Mouse (Mus musculus) kidney, adult 2 months (tissue): ENCODE results near the gene Oog2. TPM values are rescaled to one million over a fixed set of nuclear protein-coding genes. Genes with fewer than 3 reads are reported as not detected.
"Not testable (repeated sequence)": the region's sequence is repeated elsewhere in the genome, so short reads cannot be mapped to it uniquely, and the experiment has no call there.

Source experiments
- DNase-seq: peaks from one replicate; pipeline ENCODE4 v3.0.0; 2021
- H3K27ac ChIP-seq: fragments of 200-500 bp; 2 replicates; pipeline ENCODE4 v1.5.1; 2012; ENCODE audit warnings: low read depth, low read length, control low read depth, inconsistent platforms; ENCODE audit not compliant: insufficient read depth
- H3K27me3 ChIP-seq: fragments of 200-500 bp; replicated peaks from 2 replicates; pipeline ENCODE4 v1.6.1; 2012; ENCODE audit warnings: mild to moderate bottlenecking, moderate library complexity, low read length, inconsistent platforms; ENCODE audit not compliant: control insufficient read depth, insufficient read depth
- H3K36me3 ChIP-seq: fragments of 200-500 bp; 2 replicates; pipeline ENCODE4 v1.6.1; 2012; ENCODE audit warnings: mild to moderate bottlenecking, moderate library complexity, low read length, inconsistent platforms; ENCODE audit not compliant: control insufficient read depth, insufficient read depth
- H3K4me1 ChIP-seq: fragments of 200-500 bp; 2 replicates; pipeline ENCODE4 v1.6.1; 2011; ENCODE audit warnings: low read length; ENCODE audit not compliant: control insufficient read depth, insufficient read depth
- H3K4me3 ChIP-seq: fragments of 200-500 bp; 2 replicates; pipeline ENCODE4 v1.5.1; 2011; ENCODE audit warnings: mild to moderate bottlenecking, low read depth, low read length, control low read depth; ENCODE audit not compliant: insufficient read depth
- CTCF ChIP-seq: fragments of 200-500 bp; conservative IDR thresholded peaks from 2 replicates; pipeline ENCODE4 v1.5.1; 2011; ENCODE audit warnings: low read depth, mild to moderate bottlenecking, control low read depth, low read length, moderate library complexity, mixed read lengths; ENCODE audit not compliant: insufficient read depth, insufficient read length
- POLR2A ChIP-seq: fragments of 200-500 bp; IDR thresholded peaks from one replicate; pipeline ENCODE4 v1.6.1; 2011; ENCODE audit warnings: low read depth, low read length, control low read depth
- WGBS: fragments of 180-500 bp; shearing (Covaris S2); methylation state at CpG from one replicate; pipeline ENCODE4 v1.1.7; 2018; 5-methylcytosine and 5-hydroxymethylcytosine counted together
- polyA plus RNA-seq: library from polyadenylated mRNA; depleted of rRNA; stranded (reverse); fragments of >200 nt; gene quantifications from 2 replicates; pipeline ENCODE4 v1.2.3, GENCODE M21; 2012; rRNA removed

Gene Oog2
- not detected in 2 replicates for polyA plus RNA-seq

GRCm38 (mm10) chr4:144190419-144190818, at the start of gene Oog2:
Gene Oog2 (plus strand): TSS chr4:144190719.
- Histone ChIP-seq H3K36me3 (no peaks in the 10 kb centered on the region), H3K27me3 (no peaks in the 10 kb centered on the region), H3K27ac (no peak within 1 kb of the TSS), H3K4me1 (no peaks in the 10 kb centered on the region), H3K4me3 (no peak within 1 kb of the TSS)
- no peak for TF ChIP-seq POLR2A
- DNase-seq = no peak
- 43% methylated on average over 1 of the region's 1 CpGs for WGBS

- no peaks in the 10 kb centered on the region for H3K4me1 ChIP-seq
- no peaks in the 10 kb centered on the region for H3K27me3 ChIP-seq
- H3K4me3 ChIP-seq = no peak within 1 kb of the TSS
- no peak within 1 kb of the TSS for H3K27ac ChIP-seq
- DNase-seq = no peak
- H3K36me3 ChIP-seq = no peaks in the 10 kb centered on the region
- TF ChIP-seq POLR2A (no peak), CTCF (no peak)
- WGBS = 82% methylated on average over 1 of the region's 1 CpGs
Observed at GRCm38 (mm10) chr4:144162563-144162962, 28.0 kb upstream of the Oog2 start, which contains the start of gene Oog3. Gene Oog3 (minus strand): TSS chr4:144162663.

- H3K27me3 ChIP-seq, H3K27ac ChIP-seq, H3K36me3 ChIP-seq, H3K4me3 ChIP-seq, H3K4me1 ChIP-seq, DNase-seq: not testable (repeated sequence)
- 63% methylated on average over 1 of the region's 1 CpGs for WGBS
Observed at GRCm38 (mm10) chr4:144213218-144213617, 22.7 kb downstream of the Oog2 start, which contains the start of gene C87977. Gene C87977 (minus strand): TSS chr4:144213318.

Other genes starting within 250 kb of the Oog2 start
- gene Pramef25, start 239.7 kb upstream of the Oog2 start, polyA plus RNA-seq = not detected in 2 replicates
- not detected in 2 replicates for gene Gm13101, start 223.8 kb upstream of the Oog2 start, polyA plus RNA-seq
- not detected in 2 replicates for gene Pramef17, start 196.3 kb upstream of the Oog2 start, polyA plus RNA-seq
- not detected in 2 replicates for gene Pramel4, start 131.6 kb upstream of the Oog2 start, polyA plus RNA-seq
- not detected in 2 replicates for gene Gm13102, start 84.2 kb upstream of the Oog2 start, polyA plus RNA-seq
- not detected in 2 replicates for gene Oog3, start 28.1 kb upstream of the Oog2 start, polyA plus RNA-seq
- gene C87977, start 22.6 kb downstream of the Oog2 start, polyA plus RNA-seq = not detected in 2 replicates
- not detected in 2 replicates for gene Pramel5, start 89.8 kb downstream of the Oog2 start, polyA plus RNA-seq
- gene Gm13128, start 139.5 kb downstream of the Oog2 start, polyA plus RNA-seq = not detected in 2 replicates
- gene Gm13119, start 167.2 kb downstream of the Oog2 start, polyA plus RNA-seq = not detected in 2 replicates
- not detected in 2 replicates for gene Pramef20, start 187.2 kb downstream of the Oog2 start, polyA plus RNA-seq
- gene Pramef12, start 217.7 kb downstream of the Oog2 start, polyA plus RNA-seq = 0.22 and 0.23 TPM in 2 replicates
- gene 1700012P22Rik, start 248.1 kb downstream of the Oog2 start, polyA plus RNA-seq = not detected in 2 replicates